8 mouse cellular contexts compared by ENCODE assay signal in genomic region chr10:120898785-120899762, GRCm38 (mm10). TPM values are rescaled to one million over a fixed set of nuclear protein-coding genes. Genes with fewer than 3 reads are reported as not detected.
A peak's percentile ranks its signal among the peaks of the same experiment; 100 is the strongest.
DNase-seq lines count a peak whose midpoint lies in the region; ATAC-seq and TF ChIP-seq lines count a peak whose summit lies in the region.

Gene Msrb3, minus strand, starts transcription at chr10:120899101.

- H3K4me3 ChIP-seq in lung, postnatal 0 days (ENCODE audit: low read depth, low read length): peak within 1 kb of the TSS; percentile 78

- TF ChIP-seq CTCF in lung, postnatal 0 days (IDR thresholded peaks at IDR 0.05): no peak

- peak within 1 kb of the TSS; percentile 71 for H3K27ac ChIP-seq in lung, postnatal 0 days (ENCODE audit: low read length)

- no peaks in the 10 kb centered on the region; the same call in 1 of the 2 replicates for H3K4me1 ChIP-seq in lung, postnatal 0 days (ENCODE audit: insufficient read depth, low read depth, low read length)

- H3K27me3 ChIP-seq in lung, postnatal 0 days (replicated peaks; ENCODE audit: insufficient read depth, low read length): no peaks in the 10 kb centered on the region

- TF ChIP-seq EP300 in lung, postnatal 0 days (IDR thresholded peaks at IDR 0.05): no peak

- H3K36me3 ChIP-seq in lung, postnatal 0 days (ENCODE audit: insufficient read depth, low read length): no peaks in the 10 kb centered on the region

- peak within 1 kb of the TSS; percentile 79 for H3K9ac ChIP-seq in lung, postnatal 0 days (replicated peaks; ENCODE audit: low read depth)

- DNase-seq in R1 (ENCODE audit: low read depth, low spot score): peak; percentile 54
- peak; percentile 78 for DNase-seq in cerebellum, adult 9-10 months
- peak; percentile 25 to 79 for DNase-seq in frontal cortex, adult 2 months (ENCODE audit: extremely low spot score in 1 of 2, low spot score in 1 of 2)
- peak; percentile 52 to 62 for DNase-seq in layer of hippocampus, postnatal 10 days (ENCODE audit: low spot score in 2 of 2)
- peak; percentile 92 for DNase-seq in lung, postnatal 0 days (ENCODE audit: low spot score)
- DNase-seq in ovary, postnatal 36 days (ENCODE audit: low spot score): peak; percentile 85
- no peak for DNase-seq in spleen, postnatal 4 days (ENCODE audit: low spot score in 2 of 2)

- H3K9me3 ChIP-seq in lung, postnatal 0 days (ENCODE audit: low read length): no peaks in the 10 kb centered on the region

- WGBS in lung, postnatal 0 days: 3% methylated on average over 47 of the region's 64 CpGs

- ATAC-seq in hematopoietic stem cell, adult 5-6 weeks (replicated peaks in 1 of 2; ENCODE audit: insufficient read depth in 1 of 2, low FRiP score in 2 of 2, low TSS enrichment in 1 of 2, low read depth in 1 of 2, poor library complexity in 2 of 2, severe bottlenecking in 2 of 2): 0 out of 4 replicates have a peak, but pooled peaks of 1 of the 2 experiments have one; percentile 2
- peak; percentile 84 for ATAC-seq in lung, postnatal 0 days

- H3K4me2 ChIP-seq in lung, postnatal 0 days (replicated peaks; ENCODE audit: low read depth, low read length): peak within 1 kb of the TSS; percentile 96

RNA-seq across cellular contexts. Expression of gene Msrb3, which starts in this region (rescaled TPM):
- polyA plus RNA-seq in frontal cortex, adult 2 months (2012; rRNA removed): 6.6 and 6.9 TPM in 2 replicates
- 12.6 and 15.0 TPM in 2 replicates for total RNA-seq in hematopoietic stem cell, adult 5-6 weeks (2017)
- total RNA-seq in layer of hippocampus, postnatal 10 days (2021): 1 to 10 TPM; 4.7 to 5.3 TPM
- polyA plus RNA-seq in lung, postnatal 0 days (2015; fragmentation: Nextera tagmentation; extraction: Ambion mirVana): 18.5 and 18.8 TPM in 2 replicates

Comparison
In these comparisons a context has a peak if more than half of its experiments do, and no peak if none do; other contexts are left out.
1. DNase-seq: peak in R1 (single experiment), cerebellum, adult 9-10 months (single experiment), frontal cortex, adult 2 months (2 of 2), layer of hippocampus, postnatal 10 days (2 of 2), lung, postnatal 0 days (single experiment) and ovary, postnatal 36 days (single experiment); none in spleen, postnatal 4 days (0 of 2).